9 mouse cellular contexts compared by ENCODE assay signal in genomic region chr6:99932405-99932804, GRCm38 (mm10).
"Had no signal": no experiment of that assay in that cellular context is flagged by ENCODE, and none has a peak within 500 bp of the region (broad histone marks: within the 10 kb centered on the region; RNA-seq: fewer than 3 reads in every experiment).

No protein-coding gene starts in this region.

- ATAC-seq: midbrain, embryonic 15.5 days had no signal

- H3K4me1 ChIP-seq: neural tube, embryonic 12.5 days had no signal

- H3K4me2 ChIP-seq: limb, embryonic 13.5 days; midbrain, embryonic 15.5 days; neural tube, embryonic 12.5 days had no signal

- H3K27ac ChIP-seq: limb, embryonic 13.5 days; liver, embryonic 14.5 days; midbrain, embryonic 15.5 days; neural tube, embryonic 12.5 days had no signal

- H3K36me3 ChIP-seq: limb, embryonic 13.5 days; midbrain, embryonic 15.5 days; neural tube, embryonic 12.5 days had no signal

- H3K27me3 ChIP-seq: midbrain, embryonic 15.5 days; neural tube, embryonic 12.5 days had no signal

- H3K4me3 ChIP-seq: limb, embryonic 13.5 days; midbrain, embryonic 15.5 days; neural tube, embryonic 12.5 days had no signal

- DNase-seq: kidney, postnatal 25 days; lung, adult 18-20 months; right cerebral cortex, postnatal 4 days; spleen, adult 18-20 months; thymus, postnatal 36 days had no signal

- H3K9ac ChIP-seq: limb, embryonic 13.5 days; liver, embryonic 14.5 days; midbrain, embryonic 15.5 days; neural tube, embryonic 12.5 days had no signal

- H3K9me3 ChIP-seq: limb, embryonic 13.5 days; midbrain, embryonic 15.5 days; neural tube, embryonic 12.5 days had no signal
